Mouse (Mus musculus): Measurements from ENCODE around the gene Arap1. TPM values are rescaled to one million over a fixed set of nuclear protein-coding genes. Genes with fewer than 3 reads are reported as not detected.

Gene Arap1
- polyA plus RNA-seq, 1 experiment from 2014 or later: 9.7 TPM

DNA sequence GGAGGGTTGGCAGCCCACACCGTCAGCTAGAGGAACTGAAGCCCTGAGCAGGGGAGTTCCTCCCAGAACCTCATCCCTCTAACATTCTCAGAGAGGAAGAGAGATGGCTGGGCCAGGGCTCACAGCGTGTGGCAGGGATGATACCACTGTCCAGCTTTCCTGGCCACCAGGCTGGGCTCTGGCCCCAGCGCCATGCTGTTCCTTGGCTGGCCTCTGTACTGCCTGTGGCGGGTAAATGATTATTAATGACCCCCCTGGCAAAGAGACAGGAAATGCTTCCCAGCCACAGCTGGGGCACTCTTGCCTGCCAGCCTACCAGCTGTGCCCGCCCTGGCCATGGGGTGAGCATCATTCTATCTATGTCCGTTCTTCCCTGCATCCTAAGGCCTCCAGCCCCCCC lies 107.3 kb downstream of the Arap1 start:
- ATAC-seq (ENCODE audit: low FRiP score): no peak
- no peak overlapping the region for H3K4me2 ChIP-seq
- no peaks in the 10 kb centered on the region for H3K36me3 ChIP-seq
- H3K9ac ChIP-seq (replicated peaks): no peak overlapping the region
- no peaks in the 10 kb centered on the region for H3K9me3 ChIP-seq (replicated peaks)
- no peak overlapping the region for H3K27ac ChIP-seq (replicated peaks)
- H3K27me3 ChIP-seq (replicated peaks): peaks cover 25% of the 10 kb centered on the region
- 52% methylated on average over 6 of the region's 6 CpGs for WGBS
- no peak overlapping the region for H3K4me3 ChIP-seq (replicated peaks)
- H3K4me1 ChIP-seq: peaks cover 43% of the 10 kb centered on the region

DNA sequence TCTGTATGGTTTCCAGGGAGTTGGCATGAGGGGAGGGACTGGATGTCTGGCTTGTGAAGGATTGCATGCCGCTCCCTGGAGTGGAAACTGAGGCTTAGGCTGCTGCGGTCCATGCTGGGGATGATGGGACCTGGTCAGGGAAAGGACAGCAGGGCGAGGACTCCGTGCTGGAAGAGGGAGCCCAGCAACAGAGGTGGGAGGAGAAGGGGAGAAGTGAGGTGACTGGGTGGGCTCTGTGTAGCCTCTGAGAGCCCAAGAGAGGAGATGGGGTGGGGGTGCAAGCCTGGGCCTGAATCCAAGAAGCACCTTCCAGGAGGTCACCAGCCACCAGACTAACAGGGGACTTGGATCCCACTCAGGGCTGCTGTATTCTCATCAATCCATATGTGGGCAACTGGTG lies 108.5 kb downstream of the Arap1 start:
- Histone ChIP-seq H3K36me3 (no peaks in the 10 kb centered on the region), H3K27ac (replicated peaks) (no peak overlapping the region), H3K4me3 (replicated peaks) (no peak overlapping the region), H3K27me3 (replicated peaks) (peaks cover 25% of the 10 kb centered on the region), H3K9me3 (replicated peaks) (no peaks in the 10 kb centered on the region), H3K4me1 (peaks cover 46% of the 10 kb centered on the region), H3K4me2 (no peak overlapping the region), H3K9ac (replicated peaks) (no peak overlapping the region)
- no peak for ATAC-seq (ENCODE audit: low FRiP score)
- 82% methylated on average over 4 of the region's 4 CpGs for WGBS

DNA sequence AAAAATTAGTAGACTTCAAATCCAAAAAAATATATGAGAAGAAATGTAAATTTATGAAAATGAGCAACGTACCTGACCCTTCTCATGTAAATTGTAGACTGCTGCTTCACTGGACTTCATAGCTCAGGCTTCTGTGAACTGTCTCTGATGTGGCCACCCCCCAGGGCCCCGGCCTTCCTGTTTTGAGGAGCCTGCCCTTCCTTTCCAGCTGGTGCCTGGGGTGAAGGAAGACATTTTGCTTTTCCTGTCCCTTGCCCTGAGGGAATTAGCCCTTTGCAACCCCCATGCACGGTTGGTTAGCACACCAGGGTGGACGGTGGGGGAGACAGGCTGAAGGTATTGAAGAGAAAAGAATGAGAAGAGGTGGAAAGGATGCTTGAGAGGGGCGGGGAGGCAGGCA lies 108.9 kb downstream of the Arap1 start:
- ATAC-seq (ENCODE audit: low FRiP score): no peak
- Histone ChIP-seq H3K4me1 (peaks cover 41% of the 10 kb centered on the region), H3K4me2 (no peak overlapping the region), H3K27me3 (replicated peaks) (peaks cover 20% of the 10 kb centered on the region), H3K4me3 (replicated peaks) (no peak overlapping the region), H3K9ac (replicated peaks) (no peak overlapping the region), H3K9me3 (replicated peaks) (no peaks in the 10 kb centered on the region), H3K36me3 (no peaks in the 10 kb centered on the region), H3K27ac (replicated peaks) (no peak overlapping the region)
- 40% methylated on average over 5 of the region's 5 CpGs for WGBS

DNA sequence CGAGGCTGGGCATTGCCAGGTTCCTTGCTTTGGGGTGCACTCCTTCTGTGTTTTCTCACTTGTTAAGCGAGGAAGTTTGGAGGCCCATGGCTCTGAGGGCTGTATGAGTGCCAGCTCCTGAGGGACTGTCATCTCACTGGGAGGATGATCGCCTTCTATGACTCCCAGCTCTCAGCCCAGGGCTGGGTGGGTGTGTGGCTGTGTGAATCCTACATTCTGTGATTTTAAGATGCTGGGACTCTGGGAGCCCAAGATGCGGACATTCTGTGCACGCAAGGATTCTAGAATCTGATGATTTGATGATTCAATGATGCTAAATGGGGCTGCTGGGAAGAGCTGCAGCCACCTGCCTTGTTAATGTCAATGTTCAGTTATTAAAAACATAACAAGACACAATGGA lies 109.4 kb downstream of the Arap1 start:
- ATAC-seq (ENCODE audit: low FRiP score): no peak
- 68% methylated on average over 5 of the region's 5 CpGs for WGBS
- H3K9me3 ChIP-seq (replicated peaks): no peaks in the 10 kb centered on the region
- H3K36me3 ChIP-seq: no peaks in the 10 kb centered on the region
- no peak overlapping the region for H3K4me3 ChIP-seq (replicated peaks)
- no peak overlapping the region for H3K4me2 ChIP-seq
- no peak overlapping the region for H3K9ac ChIP-seq (replicated peaks)
- peaks cover 15% of the 10 kb centered on the region for H3K27me3 ChIP-seq (replicated peaks)
- H3K4me1 ChIP-seq: peaks cover 41% of the 10 kb centered on the region
- H3K27ac ChIP-seq (replicated peaks): no peak overlapping the region

DNA sequence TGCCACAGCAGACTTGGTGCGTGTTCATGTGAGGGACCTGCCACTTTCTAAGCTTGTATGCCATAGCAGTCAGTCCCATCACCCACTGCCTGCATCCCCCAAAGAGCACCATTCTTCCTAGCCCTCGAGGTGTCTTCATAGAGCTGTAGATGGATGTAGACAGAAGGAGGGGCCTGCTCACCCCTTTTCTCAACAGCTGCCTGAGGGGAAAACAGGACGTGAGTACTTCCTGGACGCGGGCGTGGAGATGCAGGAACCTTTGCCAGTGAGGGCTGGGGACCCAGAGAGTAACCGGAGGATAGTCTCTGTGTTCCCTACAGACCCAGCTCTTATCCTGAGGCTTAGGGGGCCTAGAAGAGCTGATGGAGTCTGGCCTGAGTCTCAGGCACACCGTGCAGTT lies 109.9 kb downstream of the Arap1 start:
- no peak for ATAC-seq (ENCODE audit: low FRiP score)
- Histone ChIP-seq H3K4me2 (no peak overlapping the region), H3K4me3 (replicated peaks) (no peak overlapping the region), H3K27ac (replicated peaks) (no peak overlapping the region), H3K4me1 (peaks cover 36% of the 10 kb centered on the region), H3K9ac (replicated peaks) (no peak overlapping the region), H3K9me3 (replicated peaks) (no peaks in the 10 kb centered on the region), H3K27me3 (replicated peaks) (peaks cover 10% of the 10 kb centered on the region; the same call in 1 of the 2 replicates), H3K36me3 (no peaks in the 10 kb centered on the region)
- WGBS: 66% methylated on average over 8 of the region's 8 CpGs

DNA sequence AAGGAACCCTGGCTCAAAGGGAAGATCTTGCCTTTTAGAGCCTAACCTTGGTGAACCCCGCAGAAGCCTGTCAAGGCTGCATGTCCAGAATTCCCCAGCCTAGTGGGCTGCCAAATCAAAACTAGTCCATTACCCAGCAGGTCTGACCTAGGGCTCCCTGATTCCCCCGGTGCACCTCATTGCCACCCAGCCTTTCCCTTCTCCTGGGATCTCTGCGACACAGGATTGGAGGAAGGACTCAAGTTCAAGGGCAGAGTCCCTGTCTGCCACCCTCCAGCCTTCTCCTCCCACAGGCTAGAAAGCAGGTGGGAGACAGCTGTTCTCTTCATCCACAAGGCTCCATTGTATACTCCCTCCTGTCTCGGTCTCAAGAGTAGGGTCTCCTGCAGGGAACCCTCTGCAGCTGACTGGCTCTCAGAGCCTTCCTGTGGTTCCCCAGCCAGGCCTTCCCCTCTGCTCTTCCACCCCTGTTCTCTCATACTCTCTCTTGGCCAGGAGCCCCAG lies 110.5 kb downstream of the Arap1 start:
- 75% methylated on average over 4 of the region's 4 CpGs for WGBS
- no peaks in the 10 kb centered on the region for H3K36me3 ChIP-seq
- ATAC-seq (ENCODE audit: low FRiP score): no peak
- no peak overlapping the region for H3K4me2 ChIP-seq
- no peak overlapping the region for H3K4me3 ChIP-seq (replicated peaks)
- H3K9me3 ChIP-seq (replicated peaks): no peaks in the 10 kb centered on the region
- H3K4me1 ChIP-seq: peaks cover 37% of the 10 kb centered on the region
- 0 out of 2 replicates have a peak, but pooled peaks cover 7% of the 10 kb centered on the region for H3K27me3 ChIP-seq (replicated peaks)
- no peak overlapping the region for H3K9ac ChIP-seq (replicated peaks)
- no peak overlapping the region for H3K27ac ChIP-seq (replicated peaks)

DNA sequence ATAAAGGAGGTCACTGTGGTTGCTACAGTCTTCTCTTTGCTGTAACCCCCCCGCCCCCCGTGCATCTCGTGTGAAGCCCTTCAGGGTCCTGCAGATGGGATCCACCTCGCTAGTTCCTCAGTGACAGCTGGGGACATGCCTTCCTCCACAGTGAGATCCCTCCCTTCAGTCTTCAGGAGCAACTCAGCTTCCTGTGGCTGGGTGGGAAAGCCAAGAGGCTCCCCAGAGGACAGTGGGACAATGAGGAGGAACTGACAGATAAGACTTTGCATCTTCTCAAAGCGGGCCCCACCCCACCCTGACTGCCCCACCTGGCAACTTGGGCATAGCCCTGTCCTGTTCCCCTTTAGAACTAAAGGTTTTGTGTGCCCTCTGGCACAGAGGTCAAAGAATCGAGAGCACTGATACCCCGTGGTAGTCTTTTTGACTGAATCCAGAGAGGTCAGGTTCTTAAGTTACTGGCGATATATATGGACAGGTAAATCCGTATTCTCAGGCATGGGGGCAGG lies 111.5 kb downstream of the Arap1 start:
- H3K27ac ChIP-seq (replicated peaks): no peak overlapping the region
- H3K4me1 ChIP-seq: peaks cover 38% of the 10 kb centered on the region
- no peak overlapping the region for H3K4me3 ChIP-seq (replicated peaks)
- ATAC-seq (ENCODE audit: low FRiP score): no peak
- H3K9ac ChIP-seq (replicated peaks): no peak overlapping the region
- 82% methylated on average over 9 of the region's 9 CpGs for WGBS
- no peaks in the 10 kb centered on the region for H3K9me3 ChIP-seq (replicated peaks)
- no peak overlapping the region for H3K4me2 ChIP-seq
- 0 out of 2 replicates have a peak, but pooled peaks cover 3% of the 10 kb centered on the region for H3K27me3 ChIP-seq (replicated peaks)
- H3K36me3 ChIP-seq: no peaks in the 10 kb centered on the region

DNA sequence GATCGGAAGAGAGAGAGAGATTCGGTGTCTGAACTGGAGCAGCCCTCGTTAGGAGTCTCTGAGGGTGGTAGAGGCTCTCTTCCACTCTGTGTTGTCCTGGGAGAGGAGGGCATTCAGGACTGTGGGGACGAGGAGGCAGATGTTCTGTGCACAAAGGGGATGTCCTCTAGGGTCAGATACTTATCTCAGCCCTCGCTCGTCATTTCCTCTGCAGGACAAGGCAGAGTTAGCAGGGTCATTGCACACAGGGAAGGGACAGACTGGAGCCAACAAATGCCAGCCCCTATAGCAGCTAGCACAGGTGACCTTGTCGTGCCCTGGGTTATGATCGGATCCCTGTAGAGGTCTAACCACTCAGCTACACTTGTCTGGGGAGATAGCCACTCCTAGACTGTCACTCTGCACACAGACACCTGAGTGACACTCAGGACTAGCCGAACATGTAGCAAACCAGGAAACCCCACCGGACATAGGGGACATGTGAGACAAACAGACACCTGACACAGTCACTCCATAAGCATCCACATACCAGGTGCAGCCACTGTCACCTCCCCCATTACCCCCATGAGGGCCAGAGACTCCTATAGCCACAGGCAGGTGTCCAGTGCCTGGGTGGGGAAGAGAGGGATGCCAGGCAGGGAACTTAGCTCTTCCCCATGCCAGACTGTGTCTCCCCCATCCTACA lies 112.2 kb downstream of the Arap1 start:
- H3K27me3 ChIP-seq (replicated peaks): 0 out of 2 replicates have a peak, but pooled peaks cover 3% of the 10 kb centered on the region
- H3K27ac ChIP-seq (replicated peaks): no peak overlapping the region
- 56% methylated on average over 10 of the region's 10 CpGs for WGBS
- no peak overlapping the region for H3K4me3 ChIP-seq (replicated peaks)
- ATAC-seq (ENCODE audit: low FRiP score): 0 out of 2 replicates have a peak, but pooled peaks have one; percentile 2
- H3K36me3 ChIP-seq: no peaks in the 10 kb centered on the region
- peaks cover 44% of the 10 kb centered on the region for H3K4me1 ChIP-seq
- no peaks in the 10 kb centered on the region for H3K9me3 ChIP-seq (replicated peaks)
- H3K4me2 ChIP-seq: no peak overlapping the region
- no peak overlapping the region for H3K9ac ChIP-seq (replicated peaks)

DNA sequence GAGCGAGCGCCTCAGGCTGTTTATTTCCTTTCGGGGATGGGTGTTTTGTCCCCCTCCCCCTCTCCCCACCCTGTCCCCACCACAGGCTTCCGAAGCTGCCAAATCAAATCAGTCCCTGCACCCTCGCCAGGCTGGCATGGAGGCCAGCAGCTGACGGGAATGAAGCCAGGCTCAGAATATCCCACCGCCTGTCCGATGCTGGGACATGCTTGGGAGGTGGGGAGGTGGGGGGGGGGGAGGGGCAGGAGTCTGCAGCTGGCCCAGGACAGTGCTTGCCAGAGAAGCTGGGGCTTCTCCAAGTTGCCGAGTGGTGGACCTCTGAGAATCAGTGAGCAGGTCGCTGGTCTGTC lies 112.7 kb downstream of the Arap1 start:
- ATAC-seq (ENCODE audit: low FRiP score): peak; percentile 19; the same call in 1 of the 2 replicates
- Histone ChIP-seq H3K4me1 (peaks cover 49% of the 10 kb centered on the region), H3K36me3 (no peaks in the 10 kb centered on the region), H3K4me3 (replicated peaks) (no peak overlapping the region), H3K9me3 (replicated peaks) (no peaks in the 10 kb centered on the region), H3K27me3 (replicated peaks) (0 out of 2 replicates have a peak, but pooled peaks cover 3% of the 10 kb centered on the region), H3K4me2 (no peak overlapping the region), H3K9ac (replicated peaks) (no peak overlapping the region), H3K27ac (replicated peaks) (no peak overlapping the region)
- 35% methylated on average over 10 of the region's 10 CpGs for whole genome bisulfite sequencing

DNA sequence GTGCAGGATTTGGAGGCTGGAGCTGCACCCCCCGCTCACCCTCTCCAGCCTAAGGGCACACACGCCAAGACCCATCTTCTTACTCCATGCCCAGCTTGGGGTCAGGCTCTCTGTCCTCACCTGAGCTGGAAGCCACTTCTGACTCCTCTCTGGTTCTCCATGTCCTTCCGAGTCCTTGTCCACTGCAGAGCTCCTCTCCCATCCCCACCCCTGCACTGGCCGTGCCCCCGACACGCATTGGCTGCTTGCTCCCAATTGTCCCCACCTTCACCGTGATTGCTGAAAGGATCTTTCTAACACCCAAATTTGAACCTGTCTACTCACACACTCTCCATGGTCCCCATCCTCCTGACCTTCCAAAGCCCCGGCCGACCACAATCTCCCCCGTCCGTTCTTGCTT lies 113.7 kb downstream of the Arap1 start:
- H3K4me2 ChIP-seq: no peak overlapping the region
- peaks cover 51% of the 10 kb centered on the region for H3K4me1 ChIP-seq
- ATAC-seq (ENCODE audit: low FRiP score): no peak
- no peak overlapping the region for H3K27ac ChIP-seq (replicated peaks)
- no peaks in the 10 kb centered on the region for H3K9me3 ChIP-seq (replicated peaks)
- H3K36me3 ChIP-seq: no peaks in the 10 kb centered on the region
- no peak overlapping the region for H3K9ac ChIP-seq (replicated peaks)
- 0 out of 2 replicates have a peak, but pooled peaks cover 3% of the 10 kb centered on the region for H3K27me3 ChIP-seq (replicated peaks)
- no peak overlapping the region for H3K4me3 ChIP-seq (replicated peaks)
- 87% methylated on average over 11 of the region's 11 CpGs for WGBS
